Mouse (Mus musculus): ENCODE data around the gene Sec23b.

DNA sequence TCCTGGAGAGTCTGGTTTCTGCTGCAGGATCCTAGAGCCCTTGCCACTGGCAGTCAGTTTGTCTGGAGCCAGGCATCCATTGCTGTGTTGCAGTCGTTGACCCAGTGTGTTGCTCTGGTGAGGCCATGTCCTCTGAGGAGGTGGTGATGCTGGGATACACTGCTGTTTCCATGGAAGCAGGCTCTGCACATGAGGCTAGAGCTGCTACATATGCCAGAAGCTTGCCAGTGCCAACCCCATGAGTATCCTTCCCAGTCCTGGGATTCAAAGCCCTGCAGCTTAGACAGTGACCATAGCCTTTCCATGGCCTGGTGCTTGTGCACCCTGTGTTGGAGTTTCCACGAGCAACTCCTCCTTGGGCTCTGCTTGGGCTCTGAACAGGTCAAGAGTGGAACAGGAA lies 77.5 kb downstream of the Sec23b start:
- no peak for TF ChIP-seq CTCF (IDR thresholded peaks at IDR 0.05; ENCODE audit: low read depth, low read length)
- TF ChIP-seq POLR2A (IDR thresholded peaks at IDR 0.05; ENCODE audit: insufficient read depth, low read length) = no peak
